ENCODE assay signal across 22 mouse cellular contexts in the genomic region with DNA sequence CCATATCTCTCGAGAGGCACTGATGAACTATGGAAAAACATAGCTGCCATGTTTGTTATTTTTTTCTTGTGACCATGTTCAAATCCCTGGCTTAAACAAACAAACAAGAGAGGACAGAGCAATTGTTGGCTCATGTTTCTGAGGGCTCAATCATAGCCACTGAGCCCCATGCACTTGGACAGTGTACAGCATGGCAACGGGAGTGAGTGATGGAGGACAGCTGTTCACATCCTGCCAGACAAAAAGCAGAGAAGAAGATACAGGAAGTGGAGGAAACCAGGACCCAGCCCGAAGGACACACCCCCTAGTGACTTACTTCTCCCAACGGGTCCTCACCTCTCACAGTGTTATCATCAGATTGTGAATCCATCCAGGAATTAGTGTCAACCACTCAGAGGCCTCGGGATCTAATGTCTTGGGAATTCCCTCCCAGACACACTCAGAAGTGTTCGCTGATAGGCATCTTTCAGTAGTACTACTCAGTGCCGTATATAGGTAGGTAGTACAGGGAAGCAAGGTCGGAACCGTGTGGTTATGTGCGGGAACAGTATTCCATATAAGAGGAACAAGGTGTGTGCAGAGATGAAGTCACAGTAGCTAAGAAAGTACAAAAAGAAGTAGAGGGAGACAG.
A peak's percentile ranks its signal among the peaks of the same experiment; 100 is the strongest.
DNase-seq lines count a peak whose midpoint lies in the region; ATAC-seq and TF ChIP-seq lines count a peak whose summit lies in the region.
"Had no signal": no experiment of that assay in that cellular context is flagged by ENCODE, and none has a peak within 500 bp of the region (broad histone marks: within the 10 kb centered on the region; RNA-seq: fewer than 3 reads in every experiment).

No protein-coding gene starts in this region.

- peak; percentile 93 for ATAC-seq in lung, embryonic 14.5 days (ENCODE audit: insufficient read depth)
- ATAC-seq in lung, embryonic 16.5 days (ENCODE audit: low read depth) = peak; percentile 90
- no peak for ATAC-seq in midbrain, embryonic 11.5 days (ENCODE audit: low FRiP score)
- ATAC-seq: forebrain, embryonic 14.5 days had no signal

- H3K4me1 ChIP-seq in lung, embryonic 14.5 days (ENCODE audit: insufficient read depth) = no peaks in the 10 kb centered on the region
- H3K4me1 ChIP-seq in lung, embryonic 16.5 days (replicated peaks; ENCODE audit: control insufficient read depth, insufficient read depth, low read length) = no peaks in the 10 kb centered on the region
- H3K4me1 ChIP-seq in midbrain, embryonic 11.5 days (ENCODE audit: control insufficient read depth, insufficient read depth, low read length) = no peaks in the 10 kb centered on the region
- no peaks in the 10 kb centered on the region for H3K4me1 ChIP-seq in midbrain, embryonic 10.5 days
- H3K4me1 ChIP-seq: embryonic facial prominence, embryonic 13.5 days; embryonic facial prominence, embryonic 15.5 days; forebrain, embryonic 10.5 days; forebrain, embryonic 12.5 days had no signal

- no peak overlapping the region for H3K27ac ChIP-seq in lung, embryonic 14.5 days (ENCODE audit: low read depth)
- no peak overlapping the region for H3K27ac ChIP-seq in lung, embryonic 16.5 days (ENCODE audit: low read length)
- H3K27ac ChIP-seq in midbrain, embryonic 11.5 days (ENCODE audit: low read depth, low read length) = no peak overlapping the region
- no peak overlapping the region for H3K27ac ChIP-seq in midbrain, embryonic 10.5 days (replicated peaks)
- H3K27ac ChIP-seq: embryonic facial prominence, embryonic 13.5 days; embryonic facial prominence, embryonic 15.5 days; forebrain, embryonic 10.5 days; forebrain, embryonic 12.5 days had no signal

- H3K36me3 ChIP-seq in lung, embryonic 14.5 days (ENCODE audit: insufficient read depth) = no peaks in the 10 kb centered on the region
- no peaks in the 10 kb centered on the region for H3K36me3 ChIP-seq in lung, embryonic 16.5 days (ENCODE audit: control insufficient read depth, insufficient read depth, low read length)
- H3K36me3 ChIP-seq in midbrain, embryonic 11.5 days (ENCODE audit: control insufficient read depth, insufficient read depth, low read length) = no peaks in the 10 kb centered on the region
- H3K36me3 ChIP-seq in midbrain, embryonic 10.5 days = no peaks in the 10 kb centered on the region
- H3K36me3 ChIP-seq: embryonic facial prominence, embryonic 13.5 days; embryonic facial prominence, embryonic 15.5 days; forebrain, embryonic 10.5 days; forebrain, embryonic 12.5 days had no signal

- H3K4me2 ChIP-seq in lung, embryonic 14.5 days = no peak overlapping the region
- H3K4me2 ChIP-seq in lung, embryonic 16.5 days (ENCODE audit: low read depth, low read length) = no peak overlapping the region
- H3K4me2 ChIP-seq in midbrain, embryonic 11.5 days = no peak overlapping the region
- H3K4me2 ChIP-seq: embryonic facial prominence, embryonic 13.5 days; embryonic facial prominence, embryonic 15.5 days; forebrain, embryonic 12.5 days had no signal

- no peaks in the 10 kb centered on the region for H3K27me3 ChIP-seq in lung, embryonic 14.5 days (ENCODE audit: insufficient read depth, low read length)
- H3K27me3 ChIP-seq in lung, embryonic 16.5 days (ENCODE audit: control insufficient read depth, insufficient read depth, low read depth, low read length) = no peaks in the 10 kb centered on the region
- H3K27me3 ChIP-seq in midbrain, embryonic 11.5 days (ENCODE audit: control insufficient read depth, insufficient read depth, low read length) = no peaks in the 10 kb centered on the region
- no peaks in the 10 kb centered on the region for H3K27me3 ChIP-seq in midbrain, embryonic 10.5 days (ENCODE audit: low read depth, poor library complexity, severe bottlenecking)
- H3K27me3 ChIP-seq: embryonic facial prominence, embryonic 13.5 days; embryonic facial prominence, embryonic 15.5 days; forebrain, embryonic 12.5 days had no signal

- TF ChIP-seq CTCF in lung, embryonic 14.5 days (IDR thresholded peaks at IDR 0.05; ENCODE audit: low read depth) = no peak

- no peak overlapping the region for H3K9ac ChIP-seq in lung, embryonic 14.5 days
- no peak overlapping the region for H3K9ac ChIP-seq in lung, embryonic 16.5 days (ENCODE audit: low read length)
- H3K9ac ChIP-seq in midbrain, embryonic 11.5 days (ENCODE audit: low read length) = no peak overlapping the region
- H3K9ac ChIP-seq: embryonic facial prominence, embryonic 13.5 days; embryonic facial prominence, embryonic 15.5 days; forebrain, embryonic 12.5 days had no signal

- 57% methylated on average over 10 of the region's 10 CpGs for WGBS in lung, embryonic 14.5 days
- 58% methylated on average over 10 of the region's 10 CpGs for WGBS in lung, embryonic 16.5 days
- WGBS in midbrain, embryonic 11.5 days = 84% methylated on average over 10 of the region's 10 CpGs
- 83% methylated on average over 10 of the region's 10 CpGs for WGBS in midbrain, embryonic 10.5 days

- H3K4me3 ChIP-seq in lung, embryonic 14.5 days (ENCODE audit: low read depth, low read length) = no peak overlapping the region
- no peak overlapping the region for H3K4me3 ChIP-seq in lung, embryonic 16.5 days (ENCODE audit: low read length)
- H3K4me3 ChIP-seq in midbrain, embryonic 11.5 days (ENCODE audit: low read depth, low read length) = no peak overlapping the region
- no peak overlapping the region for H3K4me3 ChIP-seq in midbrain, embryonic 10.5 days
- H3K4me3 ChIP-seq: embryonic facial prominence, embryonic 13.5 days; embryonic facial prominence, embryonic 15.5 days; erythroblast, embryonic 14.5 days; forebrain, embryonic 10.5 days; forebrain, embryonic 12.5 days had no signal

- H3K9me3 ChIP-seq in lung, embryonic 14.5 days (ENCODE audit: low read depth, low read length) = no peaks in the 10 kb centered on the region
- no peaks in the 10 kb centered on the region for H3K9me3 ChIP-seq in lung, embryonic 16.5 days (ENCODE audit: control insufficient read depth, low read length)
- H3K9me3 ChIP-seq in midbrain, embryonic 11.5 days (ENCODE audit: control insufficient read depth, low read length) = no peaks in the 10 kb centered on the region
- no peaks in the 10 kb centered on the region for H3K9me3 ChIP-seq in midbrain, embryonic 10.5 days (replicated peaks)
- H3K9me3 ChIP-seq: embryonic facial prominence, embryonic 13.5 days; embryonic facial prominence, embryonic 15.5 days; forebrain, embryonic 10.5 days; forebrain, embryonic 12.5 days had no signal

- peak; percentile 74 for DNase-seq in lung, embryonic 14.5 days
- no peak for DNase-seq in lung, adult 18-20 months
- no peak for DNase-seq in lung, postnatal 36 days
- DNase-seq in midbrain, embryonic 11.5 days (ENCODE audit: low spot score, missing footprints) = peak; percentile 67
- DNase-seq in midbrain, embryonic 10.5 days (ENCODE audit: low spot score) = no peak
- DNase-seq: adrenal gland, adult 2 months; adrenal gland, postnatal 10 days; adrenal gland, postnatal 25 days; cerebellum, adult 11 months; cerebellum, adult 18-20 months; cerebellum, adult 8-10 months; cerebellum, adult 9-11 months; cerebellum, postnatal 14 days; cerebellum, postnatal 36 days; embryo, embryonic 11 days had no signal

Comparison
In these comparisons a context has a peak if more than half of its experiments do, and no peak if none do; other contexts are left out.
1. DNase-seq: peak in lung, embryonic 14.5 days (single experiment) and midbrain, embryonic 11.5 days (single experiment); none in lung, adult 18-20 months (0 of 2), lung, postnatal 36 days (single experiment) and midbrain, embryonic 10.5 days (single experiment).